Mouse (Mus musculus) heart, adult 2 months (tissue): ENCODE results near the gene Metap1d.

ENCODE experiments used
- CTCF ChIP-seq: fragments of 200-600 bp; IDR thresholded peaks from 2 replicates; pipeline ENCODE4 v1.8.1; 2022; ENCODE audit warnings: antibody characterized with exemption, mild to moderate bottlenecking, moderate library complexity
- EP300 ChIP-seq: fragments of 200-500 bp; IDR thresholded peaks from 2 replicates; pipeline ENCODE4 v1.6.1; 2011; ENCODE audit warnings: low read depth, low read length, control low read depth; ENCODE audit not compliant: insufficient read depth

GRCm38 (mm10) chr2:71545401-71545881 is 92.4 kb downstream of the Metap1d start:
- TF ChIP-seq CTCF (no peak), EP300 (no peak)
